Mouse (Mus musculus) cortical plate, adult 2 months (tissue): Measurements from ENCODE around the gene Mtfp1. TPM values are rescaled to one million over a fixed set of nuclear protein-coding genes. Genes with fewer than 3 reads are reported as not detected.

Experiments
- H3K27ac ChIP-seq: fragments of 200-500 bp; 2 replicates; pipeline ENCODE4 v1.5.1; 2012; ENCODE audit warnings: low read length, control low read depth, inconsistent platforms; ENCODE audit not compliant: insufficient read depth
- H3K4me1 ChIP-seq: fragments of 200-500 bp; 2 replicates; pipeline ENCODE4 v1.6.1; 2011; ENCODE audit warnings: low read length; ENCODE audit not compliant: control insufficient read depth, insufficient read depth
- H3K4me3 ChIP-seq: fragments of 200-500 bp; 2 replicates; pipeline ENCODE4 v1.5.1; 2011; ENCODE audit warnings: mild to moderate bottlenecking, low read length, control low read depth; ENCODE audit not compliant: insufficient read depth
- CTCF ChIP-seq: fragments of 200-500 bp; IDR thresholded peaks from 2 replicates; pipeline ENCODE4 v1.5.1; 2011; ENCODE audit warnings: mild to moderate bottlenecking, control low read depth, low read length; ENCODE audit not compliant: insufficient read depth; ENCODE audit errors: extremely low read depth
- POLR2A ChIP-seq: fragments of 200-500 bp; IDR thresholded peaks from 2 replicates; pipeline ENCODE4 v1.6.1; 2011; ENCODE audit warnings: mild to moderate bottlenecking, low read length, control low read depth; ENCODE audit not compliant: insufficient read depth; ENCODE audit errors: extremely low read depth
- polyA plus RNA-seq: library from polyadenylated mRNA; depleted of rRNA; stranded (reverse); fragments of >200 nt; gene quantifications from 2 replicates; pipeline ENCODE4 v1.2.3, GENCODE M21; 2012

Mtfp1 gene
- polyA plus RNA-seq, 1 experiment = 82.5 TPM

- TF ChIP-seq POLR2A = no peak
- TF ChIP-seq CTCF = no peak
- Histone ChIP-seq H3K4me1 (peaks cover 20% of the 10 kb centered on the region), H3K27ac (no peak overlapping the region), H3K4me3 (no peak overlapping the region)
Measured at GRCm38 (mm10) chr11:4103522-4103921, 8.3 kb upstream of the Mtfp1 start.

- Histone ChIP-seq H3K27ac (no peak overlapping the region), H3K4me3 (no peak overlapping the region), H3K4me1 (peaks cover 21% of the 10 kb centered on the region)
- no peak for TF ChIP-seq CTCF
- TF ChIP-seq POLR2A = no peak
Measured at GRCm38 (mm10) chr11:4101851-4102250, 6.6 kb upstream of the Mtfp1 start.

- TF ChIP-seq POLR2A (no peak), CTCF (no peak)
- peaks cover 9% of the 10 kb centered on the region for H3K4me1 ChIP-seq
- H3K4me3 ChIP-seq = no peak overlapping the region
- peak overlapping the region; percentile 72 for H3K27ac ChIP-seq
Measured at GRCm38 (mm10) chr11:4099447-4099846, 4.2 kb upstream of the Mtfp1 start.

- no peak overlapping the region for H3K4me3 ChIP-seq
- peak overlapping the region; percentile 36; the same call in 1 of the 2 replicates for H3K27ac ChIP-seq
- H3K4me1 ChIP-seq = peaks cover 9% of the 10 kb centered on the region
- TF ChIP-seq POLR2A = no peak
- TF ChIP-seq CTCF = no peak
Measured at GRCm38 (mm10) chr11:4098816-4099215, 3.6 kb upstream of the Mtfp1 start.

GRCm38 (mm10) chr11:4098120-4098519 is 2.9 kb upstream of the Mtfp1 start:
- Histone ChIP-seq H3K4me3 (no peak overlapping the region), H3K4me1 (peaks cover 9% of the 10 kb centered on the region), H3K27ac (no peak overlapping the region)
- TF ChIP-seq CTCF (0 out of 2 replicates have a peak, but pooled peaks have one; percentile 11), POLR2A (no peak)

GRCm38 (mm10) chr11:4097091-4097621 is 1.9 kb upstream of the Mtfp1 start:
- no peak for TF ChIP-seq POLR2A
- TF ChIP-seq CTCF = no peak
- peak overlapping the region; percentile 59 for H3K27ac ChIP-seq

GRCm38 (mm10) chr11:4096054-4096984 is 1.1 kb upstream of the Mtfp1 start:
- Histone ChIP-seq H3K4me1 (peaks cover 9% of the 10 kb centered on the region), H3K27ac (peak overlapping the region; percentile 59), H3K4me3 (peak overlapping the region; percentile 88)
- TF ChIP-seq POLR2A = peak; percentile 99
- TF ChIP-seq CTCF = no peak

More at GRCm38 (mm10) chr11:4097091-4097621, 1.9 kb upstream of the Mtfp1 start:
- Histone ChIP-seq H3K4me1 (peaks cover 9% of the 10 kb centered on the region), H3K4me3 (peak overlapping the region; percentile 88)

- TF ChIP-seq CTCF (peak; percentile 76), POLR2A (no peak)
- no peak overlapping the region; the same call in 1 of the 2 replicates for H3K27ac ChIP-seq
- H3K4me3 ChIP-seq = peak overlapping the region; percentile 88
- H3K4me1 ChIP-seq = peaks cover 5% of the 10 kb centered on the region
Measured at GRCm38 (mm10) chr11:4094378-4095170, 671 bp downstream of the Mtfp1 start.
